27 mouse cellular contexts compared by ENCODE assay signal in genomic region chr3:144581842-144582241, GRCm38 (mm10). TPM values are rescaled to one million over a fixed set of nuclear protein-coding genes. Genes with fewer than 3 reads are reported as not detected.
DNase-seq lines count a peak whose midpoint lies in the region; ATAC-seq and TF ChIP-seq lines count a peak whose summit lies in the region.
"Had no signal": no experiment of that assay in that cellular context is flagged by ENCODE, and none has a peak within 500 bp of the region (broad histone marks: within the 10 kb centered on the region; RNA-seq: fewer than 3 reads in every experiment).

No protein-coding gene starts in this region.

- H3K4me3 ChIP-seq in heart, embryonic 14.5 days (ENCODE audit: control insufficient read depth in 1 of 2, insufficient read depth in 1 of 2, low read depth in 1 of 2, low read length in 2 of 2) = no peak overlapping the region
- H3K4me3 ChIP-seq in liver, embryonic 11.5 days (ENCODE audit: low read depth, low read length) = no peak overlapping the region
- no peak overlapping the region for H3K4me3 ChIP-seq in liver, postnatal 0 days (ENCODE audit: low read depth, low read length)
- H3K4me3 ChIP-seq in G1E (ENCODE audit: low read depth, low read length) (no peak overlapping the region), MEL (ENCODE audit: control insufficient read depth in 1 of 2, insufficient read depth in 1 of 2, low read depth in 2 of 2, low read length in 2 of 2) (no peak overlapping the region)
- no peak overlapping the region for H3K4me3 ChIP-seq in embryonic facial prominence, embryonic 10.5 days
- H3K4me3 ChIP-seq: forebrain, embryonic 15.5 days; limb, embryonic 12.5 days; liver, embryonic 15.5 days; myocyte; neural tube, embryonic 13.5 days; stomach, embryonic 15.5 days had no signal

- no peak for TF ChIP-seq EP300 in liver, postnatal 0 days (IDR thresholded peaks at IDR 0.05; ENCODE audit: low read depth)
- peak; percentile 37 to 54; a peak in 3 of 4 replicates for TF ChIP-seq EP300 in MEL (IDR thresholded peaks at IDR 0.05; ENCODE audit: low read depth in 1 of 2, low read length in 2 of 2)

- TF ChIP-seq POLR2A in MEL (IDR thresholded peaks at IDR 0.05; ENCODE audit: control insufficient read depth in 1 of 2, insufficient read depth in 1 of 2, low read depth in 1 of 2, low read length in 2 of 2, poor library complexity in 1 of 2) = no peak

- 0 out of 2 replicates have a peak overlapping the region, but pooled peaks have one; percentile 1 for H3K4me2 ChIP-seq in heart, embryonic 14.5 days (ENCODE audit: low read length)
- H3K4me2 ChIP-seq in liver, embryonic 11.5 days = no peak overlapping the region
- H3K4me2 ChIP-seq in liver, postnatal 0 days (ENCODE audit: low read depth, low read length) = no peak overlapping the region
- H3K4me2 ChIP-seq: forebrain, embryonic 15.5 days; hindbrain, embryonic 14.5 days; limb, embryonic 12.5 days; liver, embryonic 15.5 days; neural tube, embryonic 13.5 days; stomach, embryonic 15.5 days had no signal

- peaks cover 16 to 62% of the 10 kb centered on the region in 2 experiments for H3K4me1 ChIP-seq in heart, embryonic 14.5 days (ENCODE audit: control insufficient read depth in 2 of 2, insufficient read depth in 2 of 2, low read length in 2 of 2)
- peaks cover 18% of the 10 kb centered on the region for H3K4me1 ChIP-seq in liver, embryonic 11.5 days (replicated peaks; ENCODE audit: control insufficient read depth, insufficient read depth, low read length)
- H3K4me1 ChIP-seq in liver, postnatal 0 days (ENCODE audit: insufficient read depth) = peaks cover 50% of the 10 kb centered on the region
- H3K4me1 ChIP-seq in G1E (ENCODE audit: insufficient read depth, low read depth, low read length) = peaks cover 45% of the 10 kb centered on the region
- peaks cover 9 to 10% of the 10 kb centered on the region in 2 experiments for H3K4me1 ChIP-seq in MEL (ENCODE audit: control insufficient read depth in 1 of 2, insufficient read depth in 2 of 2, low read length in 2 of 2)
- no peaks in the 10 kb centered on the region for H3K4me1 ChIP-seq in embryonic facial prominence, embryonic 10.5 days

- peaks cover 43% of the 10 kb centered on the region for H3K36me3 ChIP-seq in heart, embryonic 14.5 days (ENCODE audit: control insufficient read depth, insufficient read depth, low read length)
- H3K36me3 ChIP-seq in liver, embryonic 11.5 days (ENCODE audit: control insufficient read depth, insufficient read depth, low read length) = peaks cover 16% of the 10 kb centered on the region
- peaks cover 21% of the 10 kb centered on the region for H3K36me3 ChIP-seq in liver, postnatal 0 days (replicated peaks; ENCODE audit: insufficient read depth, low read length)
- H3K36me3 ChIP-seq in G1E (replicated peaks) (peaks cover 92% of the 10 kb centered on the region), MEL (ENCODE audit: control insufficient read depth in 1 of 2, insufficient read depth in 2 of 2, low read length in 2 of 2) (peaks cover 28 to 45% of the 10 kb centered on the region in 2 experiments)
- peaks cover 88% of the 10 kb centered on the region for H3K36me3 ChIP-seq in embryonic facial prominence, embryonic 10.5 days (replicated peaks)

- intact Hi-C loops in heart, postnatal 25 days (cut with DNase I) = no loop called here

- no peak for TF ChIP-seq RAD21 in MEL (IDR thresholded peaks at IDR 0.05; ENCODE audit: low read depth, low read length)

- 34% methylated on average over 3 of the region's 3 CpGs for WGBS in heart, embryonic 14.5 days
- WGBS in liver, embryonic 11.5 days = 46% methylated on average over 3 of the region's 3 CpGs
- 48% methylated on average over 3 of the region's 3 CpGs for WGBS in liver, postnatal 0 days (ENCODE audit: insufficient replicate concordance)
- WGBS in embryonic facial prominence, embryonic 10.5 days = 89% methylated on average over 3 of the region's 3 CpGs

- no peak for TF ChIP-seq CTCF in liver, postnatal 0 days (IDR thresholded peaks at IDR 0.05; ENCODE audit: low read depth)
- no peak for TF ChIP-seq CTCF in G1E (IDR thresholded peaks at IDR 0.05; ENCODE audit: low read depth, low read length)
- no peak for TF ChIP-seq CTCF in MEL (IDR thresholded peaks at IDR 0.05 in 2 of 3, conservative IDR thresholded peaks at IDR 0.05 in 1 of 3; ENCODE audit: control insufficient read depth in 1 of 3, insufficient read depth in 1 of 3, low read depth in 2 of 3, low read length in 3 of 3, poor library complexity in 1 of 3, severe bottlenecking in 1 of 3)

- H3K9me3 ChIP-seq in heart, embryonic 14.5 days (ENCODE audit: control insufficient read depth, low read length) = no peaks in the 10 kb centered on the region
- H3K9me3 ChIP-seq in liver, embryonic 11.5 days (ENCODE audit: control insufficient read depth, low read length) = no peaks in the 10 kb centered on the region
- no peaks in the 10 kb centered on the region for H3K9me3 ChIP-seq in liver, postnatal 0 days (ENCODE audit: low read length)
- H3K9me3 ChIP-seq in G1E (replicated peaks) = no peaks in the 10 kb centered on the region
- H3K9me3 ChIP-seq in MEL (replicated peaks; ENCODE audit: insufficient read depth, low read length) = no peaks in the 10 kb centered on the region
- H3K9me3 ChIP-seq in embryonic facial prominence, embryonic 10.5 days = no peaks in the 10 kb centered on the region
- H3K9me3 ChIP-seq: forebrain, embryonic 15.5 days; limb, embryonic 12.5 days; liver, embryonic 15.5 days; neural tube, embryonic 13.5 days; stomach, embryonic 15.5 days had no signal

- no peak overlapping the region for H3K9ac ChIP-seq in heart, embryonic 14.5 days (ENCODE audit: low read length)
- H3K9ac ChIP-seq in liver, embryonic 11.5 days (ENCODE audit: low read depth, low read length) = no peak overlapping the region
- H3K9ac ChIP-seq in liver, postnatal 0 days (replicated peaks) = no peak overlapping the region
- H3K9ac ChIP-seq in MEL (ENCODE audit: control insufficient read depth, low read depth, low read length, poor library complexity, severe bottlenecking) = no peak overlapping the region
- H3K9ac ChIP-seq: forebrain, embryonic 15.5 days; hindbrain, embryonic 14.5 days; limb, embryonic 12.5 days; liver, embryonic 15.5 days; neural tube, embryonic 13.5 days; stomach, embryonic 15.5 days had no signal

- H3K27me3 ChIP-seq in heart, embryonic 14.5 days (ENCODE audit: control insufficient read depth, insufficient read depth, low read length) = no peaks in the 10 kb centered on the region
- H3K27me3 ChIP-seq in liver, embryonic 11.5 days (replicated peaks; ENCODE audit: control insufficient read depth, insufficient read depth, low read length) = no peaks in the 10 kb centered on the region
- H3K27me3 ChIP-seq in liver, postnatal 0 days (ENCODE audit: insufficient read depth, low read length) = no peaks in the 10 kb centered on the region
- no peaks in the 10 kb centered on the region for H3K27me3 ChIP-seq in G1E (ENCODE audit: insufficient read depth, low read length)
- no peaks in the 10 kb centered on the region for H3K27me3 ChIP-seq in MEL (ENCODE audit: control insufficient read depth in 1 of 2, insufficient read depth in 2 of 2, low read length in 2 of 2)
- H3K27me3 ChIP-seq in embryonic facial prominence, embryonic 10.5 days (replicated peaks; ENCODE audit: low read depth, poor library complexity, severe bottlenecking) = no peaks in the 10 kb centered on the region
- H3K27me3 ChIP-seq: forebrain, embryonic 15.5 days; limb, embryonic 12.5 days; liver, embryonic 15.5 days; neural tube, embryonic 13.5 days; stomach, embryonic 15.5 days had no signal

- no peak for DNase-seq in heart, postnatal 25 days (ENCODE audit: low spot score)
- DNase-seq in liver, embryonic 11.5 days (ENCODE audit: low spot score) = no peak
- DNase-seq in liver, postnatal 0 days = no peak
- DNase-seq in G1E (ENCODE audit: low spot score) (no peak), MEL (ENCODE audit: low read depth, low spot score) (no peak)
- no peak for DNase-seq in right cerebral cortex, adult 18-20 months
- DNase-seq in embryonic facial prominence, embryonic 10.5 days (ENCODE audit: low spot score) = no peak
- DNase-seq: adrenal gland, postnatal 14 days; cerebellum, adult 8-10 months; cerebellum, postnatal 36 days; embryo, embryonic 11 days; gastrocnemius, postnatal 14 days; heart, postnatal 14 days; kidney, postnatal 36 days; lung, postnatal 4 days; retina, postnatal 1 day; thymus, postnatal 25 days had no signal

- no peak for ATAC-seq in heart, embryonic 14.5 days (ENCODE audit: insufficient number of reproducible peaks, insufficient read depth, low FRiP score, low read depth)
- ATAC-seq in liver, embryonic 11.5 days (replicated peaks; ENCODE audit: low FRiP score) = no peak
- no peak for ATAC-seq in liver, postnatal 0 days
- peak; percentile 18 for ATAC-seq in G1E (ENCODE audit: extremely low read depth, insufficient number of reproducible peaks, low FRiP score, poor library complexity, severe bottlenecking)
- ATAC-seq: forebrain, embryonic 15.5 days; inflammation-experienced regulatory T-cells, adult 6 months; midbrain, embryonic 16.5 days had no signal

- no peak overlapping the region for H3K27ac ChIP-seq in heart, embryonic 14.5 days (replicated peaks in 1 of 2; ENCODE audit: control insufficient read depth in 1 of 2, insufficient read depth in 1 of 2, low read depth in 2 of 2, low read length in 2 of 2)
- H3K27ac ChIP-seq in liver, embryonic 11.5 days (ENCODE audit: low read depth, low read length) = 0 out of 2 replicates have a peak overlapping the region, but pooled peaks have one; percentile 14
- no peak overlapping the region; the same call in 1 of the 2 replicates for H3K27ac ChIP-seq in liver, postnatal 0 days (ENCODE audit: low read depth)
- H3K27ac ChIP-seq in MEL (ENCODE audit: control insufficient read depth, low read depth, low read length) = peak overlapping the region; percentile 34; the same call in 1 of the 2 replicates
- H3K27ac ChIP-seq in embryonic facial prominence, embryonic 10.5 days (replicated peaks) = no peak overlapping the region
- H3K27ac ChIP-seq: forebrain, embryonic 15.5 days; hindbrain, embryonic 14.5 days; limb, embryonic 12.5 days; liver, embryonic 15.5 days; neural tube, embryonic 13.5 days; stomach, embryonic 15.5 days had no signal

- H3K79me2 ChIP-seq in MEL (ENCODE audit: control insufficient read depth, insufficient read depth, low read length, poor library complexity) = peaks cover 20% of the 10 kb centered on the region

RNA-seq across cellular contexts. Expression of gene Selenof, which starts 11.7 kb away (rescaled TPM):
- polyA plus RNA-seq in heart, embryonic 14.5 days (2014; fragmentation: Nextera tagmentation; extraction: Ambion mirVana) = 340 and 384 TPM in 2 replicates
- total RNA-seq in heart, postnatal 25 days (2021) = 100 to 1,000 TPM; 141 to 147 TPM
- 369 and 370 TPM in 2 replicates for polyA plus RNA-seq in liver, embryonic 11.5 days (2014; fragmentation: Nextera tagmentation; extraction: Ambion mirVana)
- 271 and 284 TPM in 2 replicates for polyA plus RNA-seq in liver, postnatal 0 days (2015; fragmentation: Nextera tagmentation; extraction: Ambion mirVana)
- total RNA-seq in G1E (2014; fragmentation: Nextera tagmentation) = 314 and 354 TPM in 2 replicates
- 662 and 687 TPM in 2 replicates for total RNA-seq in G1E (2017)
- 19.9 TPM in 2 replicates for polyA plus RNA-seq in G1E (2012)
- total RNA-seq in MEL (2012; rRNA removed) = 307 and 316 TPM in 2 replicates
- polyA plus RNA-seq in MEL (2012; ENCODE audit: insufficient read depth in 1 of 2, insufficient read length in 2 of 2, low read depth in 1 of 2, low replicate concordance in 2 of 2, missing spikeins in 1 of 2) = 1,000 to 10,000 TPM in 1 of 2 experiments, 100 to 1,000 TPM in 1; 265 to 1,760 TPM
- polyA plus RNA-seq in embryonic facial prominence, embryonic 10.5 days (2016; fragmentation: Nextera tagmentation; extraction: Ambion mirVana) = 452 and 456 TPM in 2 replicates

RNA-seq across cellular contexts. Expression of gene Hs2st1, which starts 11.9 kb away (rescaled TPM):
- polyA plus RNA-seq in heart, embryonic 14.5 days (2014; fragmentation: Nextera tagmentation; extraction: Ambion mirVana) = 7.0 and 8.6 TPM in 2 replicates
- total RNA-seq in heart, postnatal 25 days (2021) = 10 to 100 TPM in 1 of 2 experiments, 1 to 10 TPM in 1; 9.8 to 10.3 TPM
- 7.2 and 7.3 TPM in 2 replicates for polyA plus RNA-seq in liver, embryonic 11.5 days (2014; fragmentation: Nextera tagmentation; extraction: Ambion mirVana)
- polyA plus RNA-seq in liver, postnatal 0 days (2015; fragmentation: Nextera tagmentation; extraction: Ambion mirVana) = 1.5 and 1.9 TPM in 2 replicates
- 37.8 and 43.6 TPM in 2 replicates for total RNA-seq in G1E (2014; fragmentation: Nextera tagmentation)
- total RNA-seq in G1E (2017) = 36.1 and 40.6 TPM in 2 replicates
- 6.1 and 7.6 TPM in 2 replicates for polyA plus RNA-seq in G1E (2012)
- 13.5 and 13.6 TPM in 2 replicates for total RNA-seq in MEL (2012; rRNA removed)
- polyA plus RNA-seq in MEL (2012; ENCODE audit: insufficient read depth in 1 of 2, insufficient read length in 2 of 2, low read depth in 1 of 2, low replicate concordance in 2 of 2, missing spikeins in 1 of 2) = 10 to 100 TPM in 1 of 2 experiments, not detected in 1; 16.1 TPM
- polyA plus RNA-seq in embryonic facial prominence, embryonic 10.5 days (2016; fragmentation: Nextera tagmentation; extraction: Ambion mirVana) = 11.7 and 12.7 TPM in 2 replicates

Comparison
In these comparisons a context has a peak if more than half of its experiments do, and no peak if none do; other contexts are left out.
1. H3K27ac ChIP-seq: peak in liver, embryonic 11.5 days (single experiment) and MEL (single experiment); none in heart, embryonic 14.5 days (0 of 2), liver, postnatal 0 days (single experiment) and embryonic facial prominence, embryonic 10.5 days (single experiment).
2. RNA of gene Selenof, which starts 11.7 kb away (polyA plus RNA-seq): 265 to 1,760 TPM in MEL, 452 to 456 TPM in embryonic facial prominence, embryonic 10.5 days, 340 to 384 TPM in heart, embryonic 14.5 days, 369 to 370 TPM in liver, embryonic 11.5 days and 271 to 284 TPM in liver, postnatal 0 days; 19.9 TPM in G1E; every median in the first group is over 10 times any median in the second.